Mouse (Mus musculus): Measurements from ENCODE around the gene Ush1g.
A peak's percentile ranks its signal among the peaks of the same experiment; 100 is the strongest.

The Ush1g gene

DNA sequence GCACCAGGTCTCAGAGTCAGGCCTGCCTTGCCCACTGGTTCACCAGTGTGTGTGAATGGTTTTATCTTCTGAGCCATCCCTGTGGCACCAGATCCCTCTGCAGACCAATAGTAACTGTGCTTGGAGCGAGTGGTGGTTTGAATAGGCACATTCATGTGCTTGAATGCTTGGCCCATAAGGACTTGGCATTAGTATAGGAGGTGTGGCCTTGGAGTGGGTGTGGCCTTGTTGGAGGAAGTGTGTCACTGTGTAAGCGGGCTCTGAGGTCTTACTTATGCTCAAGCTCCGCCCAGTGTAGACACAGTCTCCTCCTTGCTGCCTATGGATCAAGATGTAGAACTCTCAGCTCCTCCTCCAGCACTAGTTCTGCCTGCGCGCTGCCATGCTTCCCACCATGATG lies 34.5 kb downstream of the Ush1g start:
- peak; percentile 33 for DNase-seq

DNA sequence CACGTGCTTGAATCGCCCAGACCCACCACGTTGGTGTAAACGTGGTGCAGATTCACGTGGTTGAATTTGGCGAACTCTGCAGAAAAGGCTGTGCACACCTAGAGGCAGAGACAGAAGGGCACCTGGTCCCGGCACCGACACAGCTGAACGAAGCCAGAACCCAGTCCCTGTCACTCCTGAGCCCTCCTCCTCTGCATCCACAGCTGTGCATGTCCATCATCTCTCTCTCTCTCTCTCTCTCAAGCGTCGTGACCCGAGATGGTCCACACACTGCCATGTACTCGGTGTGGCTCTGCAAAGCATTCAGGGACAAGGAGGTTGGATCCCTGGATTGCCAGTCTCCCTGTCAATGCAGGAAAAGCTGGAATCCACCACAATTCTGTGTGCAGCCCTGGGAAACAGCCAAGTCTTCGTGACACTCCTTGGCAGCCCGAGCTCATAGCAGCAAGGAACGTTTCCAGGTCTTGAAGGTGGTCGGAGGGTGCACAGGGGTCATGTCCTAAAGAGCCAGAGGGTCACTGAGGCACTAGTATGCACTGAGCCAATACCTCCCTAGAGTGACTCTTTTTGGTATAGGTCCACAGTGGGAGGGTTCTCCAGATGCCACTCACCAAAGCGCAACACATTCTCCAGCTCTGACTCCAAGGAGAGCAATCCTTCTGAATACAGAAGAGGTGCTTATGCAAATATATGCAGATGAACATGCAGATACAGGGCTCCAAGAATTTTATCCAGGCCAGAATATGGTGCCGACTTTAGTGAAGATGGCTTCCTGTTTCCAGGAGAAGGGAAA lies 35.4 kb downstream of the Ush1g start:
- DNase-seq, result no peak

DNA sequence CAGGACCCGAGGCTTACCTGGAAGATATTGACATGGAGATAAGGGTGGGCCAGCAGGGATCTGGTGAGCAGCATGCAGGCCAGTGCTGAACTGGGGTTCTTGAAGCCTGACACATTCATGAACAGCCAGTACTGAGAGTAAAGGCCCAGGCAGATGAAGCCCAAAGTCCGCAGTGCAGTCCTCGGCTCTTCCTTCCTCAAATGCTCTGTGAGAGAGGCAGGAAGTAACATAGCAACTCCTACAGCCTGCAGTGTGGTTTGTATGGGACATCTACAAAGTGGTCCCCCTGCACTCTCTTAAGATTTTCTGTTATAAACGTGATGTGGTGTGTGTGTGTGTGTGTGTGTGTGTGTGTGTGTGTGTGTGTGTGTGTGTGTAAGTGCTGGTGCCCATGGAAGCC lies 36.6 kb downstream of the Ush1g start:
- no peak for DNase-seq

DNA sequence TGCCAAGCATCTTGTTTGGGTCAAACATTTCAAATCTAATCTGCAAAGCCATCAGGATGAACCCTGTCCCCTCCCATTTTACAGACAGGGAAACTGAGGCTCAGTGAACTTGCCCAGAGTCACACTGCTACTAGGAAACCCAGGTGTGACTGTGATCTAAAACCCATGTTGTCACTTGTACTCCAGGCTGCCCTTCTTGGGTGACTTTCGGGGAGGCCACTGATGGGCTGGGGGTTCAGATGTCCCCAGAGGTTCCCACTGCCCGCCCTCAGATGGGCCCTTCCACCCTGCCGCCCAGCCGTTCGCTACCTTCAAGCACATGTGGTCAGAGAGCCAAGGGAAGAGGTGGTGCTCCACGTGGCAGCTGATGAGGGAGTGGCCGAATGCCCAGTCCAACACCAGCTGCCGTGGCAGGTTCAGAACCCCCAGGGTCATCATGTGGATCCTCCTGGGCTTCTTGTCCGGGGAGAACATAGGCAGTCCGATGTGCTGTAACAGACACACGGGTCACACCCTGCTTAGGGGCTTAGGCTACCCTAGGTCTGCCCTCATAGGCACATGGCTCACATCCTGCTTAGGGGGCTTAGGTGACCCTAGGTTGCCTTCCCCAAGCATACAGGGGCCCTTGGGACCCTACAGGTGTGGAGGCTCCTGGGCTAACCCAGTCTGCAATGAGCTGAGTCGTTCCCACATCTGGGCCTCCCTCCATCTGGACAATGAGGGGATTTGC lies 37.8 kb downstream of the Ush1g start:
- DNase-seq, result no peak

DNA sequence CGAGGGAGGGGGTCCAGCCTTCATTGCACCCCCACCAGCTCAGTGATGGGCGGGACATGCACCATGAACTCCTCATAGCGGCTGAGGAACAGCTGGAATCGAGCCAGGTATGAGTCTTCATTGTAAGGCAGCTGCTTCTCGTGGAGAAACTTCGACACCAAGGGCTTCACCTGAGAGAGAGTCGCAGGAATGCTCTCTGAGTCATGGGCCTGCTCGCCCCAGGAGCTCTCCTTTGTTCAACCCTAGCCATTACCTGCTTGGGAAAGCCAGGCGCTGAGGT lies 38.4 kb downstream of the Ush1g start:
- DNase-seq, result no peak

DNA sequence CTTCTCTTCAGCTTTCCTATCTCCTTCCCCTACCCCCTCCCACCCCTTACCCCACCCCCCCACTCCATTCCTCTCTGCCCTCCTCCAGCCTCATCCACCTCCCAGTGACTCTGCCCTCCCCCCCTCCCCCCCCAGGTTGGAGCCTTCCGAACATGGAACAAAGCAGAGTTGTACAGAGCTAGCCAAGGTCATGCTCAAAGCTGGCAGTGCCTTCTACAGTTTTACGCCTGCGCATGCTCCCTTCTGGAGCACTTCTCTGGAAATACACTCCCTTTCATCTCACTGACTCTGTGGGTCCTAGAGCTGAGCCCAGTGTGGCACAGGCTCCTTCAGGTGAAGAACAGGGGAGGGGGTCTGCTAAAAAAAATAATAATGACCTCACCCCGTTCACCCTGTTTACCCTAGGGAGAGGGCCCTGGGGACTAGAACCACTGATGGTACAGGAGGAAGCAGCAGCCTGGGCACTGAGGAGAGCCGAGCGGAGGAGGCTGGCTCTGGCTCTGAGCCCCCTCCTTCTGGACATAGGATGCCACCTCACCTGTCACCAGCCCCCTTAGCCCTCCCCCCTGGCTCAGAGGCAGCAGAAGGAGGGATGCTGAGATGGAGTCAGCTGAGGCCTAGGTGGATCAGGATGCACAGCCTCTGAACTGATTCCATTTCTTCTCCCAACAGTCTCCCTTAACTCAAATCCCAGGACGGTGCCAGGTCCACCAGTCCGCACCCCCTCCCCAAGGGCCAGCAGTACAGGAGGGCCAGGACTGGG lies 38.9 kb downstream of the Ush1g start:
- no peak for DNase-seq

DNA sequence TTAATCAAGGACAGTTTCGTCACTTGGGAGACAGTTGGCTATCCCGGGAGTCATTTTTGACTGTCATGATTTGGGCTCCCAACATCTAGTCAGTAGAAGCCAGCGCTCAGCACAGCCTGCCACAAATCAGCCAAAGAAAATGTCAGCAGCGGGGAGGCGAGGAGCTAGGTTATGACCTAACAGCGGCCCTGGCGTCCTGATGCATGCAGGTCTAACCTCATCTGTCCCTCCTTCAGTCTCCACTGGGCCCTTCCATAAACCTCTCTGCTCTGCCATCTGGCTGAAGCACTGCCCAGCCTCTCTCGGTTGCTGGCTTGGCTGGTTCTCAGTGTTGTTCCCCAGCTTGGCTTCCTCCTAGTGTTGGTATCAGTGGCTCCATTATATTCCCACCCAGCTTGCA lies 39.5 kb downstream of the Ush1g start:
- DNase-seq, result no peak

DNA sequence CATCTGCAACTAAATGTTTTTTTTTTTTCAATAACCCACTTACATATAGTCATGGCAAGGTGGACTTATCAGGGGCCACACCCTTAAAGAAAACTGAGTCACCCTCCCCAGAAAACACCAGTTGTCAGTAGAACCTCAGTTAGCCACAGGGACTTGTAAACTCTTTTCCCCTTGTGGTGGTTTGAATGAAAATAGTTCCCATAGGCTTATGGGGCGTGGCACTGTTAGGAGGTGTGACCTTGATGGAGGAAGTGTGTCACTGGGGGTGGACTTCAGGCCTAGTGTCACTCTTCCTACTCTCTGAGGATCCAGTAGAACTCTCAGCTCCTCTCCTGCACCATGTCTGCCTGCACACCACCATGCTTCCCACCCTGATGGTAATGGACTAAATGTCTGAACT lies 42.1 kb downstream of the Ush1g start:
- no peak for DNase-seq

DNA sequence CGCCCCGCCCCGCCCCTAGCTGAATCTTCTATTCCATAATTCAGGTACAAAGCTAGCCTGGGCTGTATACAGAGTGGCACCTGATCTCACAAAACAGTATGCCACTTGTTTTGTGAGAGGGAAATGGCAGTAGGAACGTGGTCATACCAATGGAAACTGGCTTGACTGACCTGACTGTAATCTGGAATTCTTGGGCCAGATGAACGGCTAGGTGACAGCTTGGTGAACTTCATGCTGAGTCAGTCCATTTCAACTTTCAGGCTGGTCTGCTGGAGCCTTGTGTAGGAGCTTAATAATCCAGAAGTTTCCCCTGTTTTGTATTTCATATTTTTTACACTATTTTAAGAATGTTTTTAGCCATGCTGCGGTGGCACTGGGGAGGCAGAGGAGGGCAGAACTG lies 43.7 kb downstream of the Ush1g start:
- no peak for DNase-seq

DNA sequence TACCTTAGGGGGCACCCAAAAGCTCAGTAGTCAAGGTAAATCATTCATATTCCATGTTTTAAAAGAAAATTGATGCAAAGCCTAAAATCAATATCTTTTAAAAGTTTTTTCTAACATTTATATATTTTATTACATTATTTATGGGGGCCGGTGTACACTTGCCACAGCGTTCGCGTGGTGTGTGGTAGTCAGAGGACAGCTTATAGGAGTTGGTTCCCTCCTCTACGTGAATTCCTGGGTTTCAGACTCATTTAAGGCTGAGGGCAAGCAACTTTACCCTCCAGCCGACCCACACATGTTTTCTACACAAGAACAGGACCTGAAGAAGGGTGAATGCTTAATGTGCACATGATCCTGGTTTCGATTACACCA lies 44.3 kb downstream of the Ush1g start:
- no peak for DNase-seq

DNA sequence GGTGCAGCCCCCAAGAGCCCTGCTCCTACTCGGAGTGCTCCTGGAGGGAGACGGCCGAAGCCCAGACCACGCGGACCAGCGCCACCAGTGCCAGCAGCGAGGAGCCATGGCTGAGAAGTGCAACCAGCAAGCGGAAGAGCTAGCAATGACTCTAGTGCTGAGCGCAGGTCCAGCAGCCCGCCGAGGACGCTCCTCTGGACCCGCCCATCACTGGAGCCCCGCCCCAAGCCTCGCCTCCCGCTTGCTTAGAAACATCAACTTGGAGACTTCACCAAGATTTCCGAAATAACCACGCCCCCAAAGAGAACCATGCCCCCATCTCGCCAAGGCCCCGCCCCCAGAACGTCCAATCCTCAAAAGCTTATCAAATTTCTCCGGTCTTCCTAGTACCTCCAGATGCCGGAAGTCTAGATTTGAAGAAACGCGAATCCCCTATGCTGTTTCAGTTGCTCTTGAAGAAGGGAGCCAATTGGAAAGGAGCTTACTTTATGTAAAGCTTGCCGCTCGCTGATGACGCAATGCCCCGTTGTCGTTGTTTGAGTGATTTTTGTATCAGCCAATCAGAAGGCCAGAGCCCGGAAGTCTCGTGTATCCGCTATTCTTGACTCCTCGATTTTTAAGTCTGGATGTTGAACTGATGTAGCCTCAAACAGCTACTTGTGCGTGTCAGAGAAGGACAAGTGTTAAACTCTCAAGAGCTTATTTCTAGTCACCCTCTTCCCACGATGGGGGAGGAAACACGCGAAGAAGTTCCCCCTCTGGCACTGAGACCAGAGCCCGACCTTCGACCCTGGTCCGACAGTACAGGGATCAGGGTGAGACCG lies 44.8 kb downstream of the Ush1g start, which contains the start of gene Fdxr:
Fdxr (minus strand) TSS at position 271 of the 824 bp plus-strand sequence.
- DNase-seq, result peak; percentile 99

DNA sequence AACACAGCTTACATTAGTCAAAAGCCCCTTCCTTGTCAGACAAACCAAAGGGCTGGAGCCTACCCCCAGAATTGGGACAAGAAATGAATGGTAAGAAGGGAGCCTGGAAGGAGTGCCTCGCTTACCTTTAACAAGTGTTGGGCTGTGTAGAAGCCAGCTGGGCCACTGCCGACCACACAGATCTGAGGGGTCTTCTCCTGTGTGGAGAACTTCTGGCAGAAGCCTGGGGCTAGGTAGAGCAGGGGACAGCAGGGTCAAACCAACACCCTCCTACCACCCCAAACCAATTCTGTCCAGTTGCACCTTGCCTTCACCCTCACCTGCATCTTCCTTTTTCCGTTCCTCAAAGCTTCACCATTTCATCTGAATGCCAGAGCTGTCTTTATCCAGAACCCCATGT lies 45.9 kb downstream of the Ush1g start:
- DNase-seq, result no peak

DNA sequence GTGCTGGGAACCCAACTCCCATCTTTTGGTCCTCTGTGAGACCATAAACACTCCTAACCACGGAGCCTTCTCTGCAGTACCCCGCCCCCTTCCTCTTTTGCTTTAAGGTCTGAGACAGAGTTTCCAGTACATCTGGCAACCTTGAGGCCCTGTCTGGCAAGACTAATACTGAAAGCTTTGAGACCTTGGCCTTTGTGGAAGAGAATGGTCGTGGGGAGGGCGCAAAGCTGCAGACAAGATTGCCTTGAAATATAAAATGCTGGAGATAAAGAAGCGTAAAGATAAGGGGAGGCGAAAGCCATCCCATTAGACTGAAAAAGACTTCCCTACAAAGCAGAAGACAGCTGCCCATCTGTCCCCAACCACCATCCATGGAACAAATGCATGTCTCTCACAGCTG lies 46.3 kb downstream of the Ush1g start:
- no peak for DNase-seq

DNA sequence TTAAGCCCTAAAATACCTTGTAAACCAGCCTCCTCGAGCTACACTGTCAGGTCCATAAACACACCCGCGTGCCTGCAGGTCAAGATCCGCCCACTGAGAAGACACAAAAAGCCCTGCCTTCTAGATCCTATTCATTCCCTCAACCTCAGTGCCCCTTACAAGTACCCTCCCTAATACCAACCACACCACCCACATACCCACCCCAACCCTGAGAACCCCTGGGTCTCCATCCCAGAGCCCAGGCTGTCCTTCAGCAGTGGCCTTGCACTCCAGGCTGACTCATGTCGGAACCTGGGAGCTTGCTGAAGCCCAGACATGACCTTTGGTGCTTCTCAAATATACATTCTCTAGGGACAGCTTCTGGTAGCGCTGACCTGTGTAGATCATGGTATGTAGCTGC lies 47.1 kb downstream of the Ush1g start:
- DNase-seq, result no peak

DNA sequence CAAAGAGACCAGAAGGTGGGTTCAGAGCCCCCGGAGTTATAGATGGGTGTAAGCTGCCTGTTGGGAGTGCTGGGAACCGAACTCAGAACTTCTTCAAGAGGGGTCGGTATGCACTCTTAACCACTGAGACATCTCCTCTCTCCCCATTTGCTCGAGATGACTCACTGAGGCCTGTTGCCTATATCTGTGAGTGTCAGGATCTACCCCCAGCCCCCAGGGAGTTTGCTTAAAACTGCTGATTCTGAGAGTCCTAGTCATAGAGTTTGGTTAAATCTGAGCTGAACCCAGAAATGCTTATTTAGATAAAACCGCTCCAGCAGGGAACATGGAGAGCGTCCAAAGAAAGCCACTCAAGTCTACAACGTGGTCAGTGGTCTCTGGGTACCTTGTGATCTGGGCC lies 47.7 kb downstream of the Ush1g start:
- no peak for DNase-seq

DNA sequence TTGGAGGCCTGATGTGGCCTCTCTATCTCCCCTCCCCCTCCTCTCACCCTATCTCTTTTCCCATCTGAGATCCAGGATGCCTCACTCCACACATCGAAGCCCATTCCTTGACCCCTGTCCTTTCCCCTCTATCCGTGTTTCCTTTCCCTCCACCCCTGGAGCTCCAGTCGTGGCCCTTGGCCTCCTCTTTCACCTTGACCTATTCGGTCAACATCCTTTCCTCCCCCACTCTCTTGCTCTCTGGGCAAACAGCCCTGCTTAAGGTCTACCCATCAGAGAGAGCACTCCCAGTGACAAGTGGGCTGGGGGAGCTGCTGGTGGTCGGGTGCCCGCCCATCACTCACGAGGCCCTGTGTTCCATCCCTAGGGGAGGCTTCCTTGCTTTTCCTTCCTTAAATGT lies 48.1 kb downstream of the Ush1g start:
- no peak for DNase-seq

DNA sequence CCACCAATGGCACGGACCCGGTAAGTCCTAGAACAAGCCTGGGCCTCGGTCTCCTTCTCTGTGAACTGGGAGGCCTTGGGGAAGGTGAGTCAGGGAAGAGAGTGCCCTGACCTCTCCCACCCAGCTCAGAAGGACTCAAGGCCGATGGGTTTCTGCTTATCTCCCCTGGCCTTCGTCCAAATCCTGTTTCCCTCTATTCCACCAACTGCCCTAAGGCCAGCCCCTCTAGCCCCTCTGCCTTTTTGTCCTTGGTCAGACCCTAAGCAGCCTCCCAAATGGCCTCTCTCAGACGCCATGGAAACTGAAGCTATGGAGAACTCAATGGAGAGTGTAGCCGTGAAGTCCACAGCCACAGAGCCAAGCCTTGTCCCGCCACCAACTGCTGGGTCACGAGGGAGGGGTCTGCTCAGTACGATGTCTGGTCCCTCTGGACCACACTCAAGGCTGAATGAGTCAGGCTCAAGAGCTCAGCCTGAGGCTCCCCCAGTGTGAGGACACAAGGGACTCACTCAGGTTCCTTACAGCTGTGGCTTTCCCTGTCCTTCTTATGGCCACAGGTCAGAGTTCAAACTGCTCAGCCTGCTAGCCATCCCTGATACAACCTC lies 48.8 kb downstream of the Ush1g start:
- no peak for DNase-seq

DNA sequence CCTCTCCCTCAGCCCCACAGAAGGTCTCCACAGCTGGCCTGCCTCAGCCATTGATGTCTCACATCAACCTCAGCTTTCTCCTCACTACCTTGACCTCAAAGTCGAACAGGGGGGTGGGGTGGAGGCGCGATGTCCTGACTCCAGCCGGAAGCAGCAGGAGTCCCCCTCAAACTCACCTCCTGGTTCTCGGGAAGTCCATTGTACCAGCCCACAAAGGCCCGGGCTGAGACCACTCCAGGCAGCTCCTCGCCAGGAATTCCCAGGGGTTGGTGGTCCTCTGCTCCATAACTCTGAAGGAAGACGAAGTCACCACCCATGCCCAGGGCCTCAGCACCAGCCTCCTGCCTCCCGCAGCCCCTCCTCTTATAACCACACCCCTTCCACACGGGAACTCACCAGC lies 50.4 kb downstream of the Ush1g start:
- DNase-seq, result no peak

DNA sequence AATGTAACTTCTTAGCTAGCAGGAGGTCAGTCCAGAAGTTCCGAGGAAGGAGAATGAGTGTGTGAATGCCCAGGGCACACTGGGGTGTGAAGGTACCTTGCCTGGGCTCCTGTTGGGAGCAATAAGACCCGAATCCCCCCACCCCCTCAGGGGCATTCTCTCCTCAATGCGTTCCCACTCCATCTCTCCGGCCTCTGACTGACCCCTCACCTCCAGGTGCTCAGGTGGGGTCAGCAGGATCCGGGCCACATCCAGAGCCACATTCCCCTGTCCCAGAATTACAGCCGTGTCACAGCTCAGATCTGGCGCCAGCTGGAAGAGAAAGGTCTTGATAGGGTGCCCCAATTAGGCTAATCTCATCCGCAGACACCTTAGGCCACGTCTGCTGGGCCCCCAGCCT lies 50.8 kb downstream of the Ush1g start:
- DNase-seq, result no peak

DNA sequence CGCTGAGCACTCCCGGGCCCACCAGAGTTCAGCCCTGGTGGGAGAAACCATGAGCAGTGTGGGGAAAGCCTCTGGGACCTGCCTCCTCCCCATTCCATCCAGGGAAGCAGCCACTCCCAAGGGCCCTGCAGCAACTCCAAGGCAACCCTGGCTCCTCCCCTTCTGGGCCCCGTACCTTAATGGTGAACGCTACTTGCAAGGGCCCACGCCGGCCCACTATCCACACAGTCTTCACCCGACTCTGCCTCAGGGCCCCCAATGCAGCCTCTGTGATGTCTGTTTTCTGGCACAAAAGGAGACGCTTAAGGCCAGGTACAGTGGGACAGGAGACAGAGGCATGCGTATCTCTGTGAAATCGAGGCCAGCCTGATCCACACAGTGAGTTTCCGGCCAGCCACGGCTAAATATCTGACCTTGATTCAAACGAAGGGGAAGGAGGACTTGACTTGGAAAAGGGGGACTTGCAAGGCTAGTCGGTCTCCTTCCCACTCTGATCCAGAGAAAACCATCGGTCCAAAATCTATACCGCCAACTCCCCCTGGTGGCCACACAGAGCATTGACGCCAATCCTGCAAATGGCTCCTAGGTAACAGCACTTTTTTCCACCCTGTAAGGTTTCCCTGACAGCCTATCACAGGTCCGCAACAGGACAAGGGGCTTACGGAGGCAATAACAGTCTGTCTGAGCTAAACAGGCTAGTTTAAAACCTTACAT lies 51.5 kb downstream of the Ush1g start:
- peak; percentile 85 for DNase-seq

DNA sequence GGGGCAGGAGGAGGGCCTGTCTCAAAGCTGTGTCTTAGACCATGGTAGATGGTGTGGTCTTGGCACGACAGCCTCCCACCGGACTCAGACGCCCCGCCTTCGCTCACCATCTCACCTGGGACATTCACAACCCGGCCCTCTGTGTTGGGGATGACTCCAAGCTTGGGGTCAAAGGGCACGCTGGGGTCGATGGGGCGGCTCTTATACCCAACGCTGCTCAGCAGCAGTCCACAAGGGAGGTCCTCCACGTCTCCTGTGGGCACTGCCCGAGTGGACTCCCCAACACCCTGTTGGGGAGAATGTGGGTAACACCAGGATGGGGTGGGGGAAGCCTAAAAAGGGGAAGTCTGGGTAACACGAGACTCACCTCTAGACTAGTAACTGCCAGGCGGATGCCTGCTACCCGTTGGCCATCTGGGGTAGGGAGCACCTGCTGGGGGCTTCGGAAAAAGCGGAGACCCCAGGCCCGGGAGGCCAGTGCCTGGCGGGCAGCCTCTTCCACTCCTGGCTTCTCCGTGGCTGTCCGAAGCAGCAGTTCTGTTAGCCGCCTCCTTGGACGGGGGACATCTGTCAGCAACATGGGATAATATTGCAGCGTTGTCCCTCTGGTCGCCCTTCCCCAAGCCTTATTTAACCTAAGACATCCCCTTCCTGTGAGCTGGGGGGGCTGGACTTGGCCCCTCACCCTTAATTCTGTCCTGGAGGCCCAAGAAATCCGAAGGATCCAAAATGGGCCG lies 52.3 kb downstream of the Ush1g start:
- DNase-seq, result no peak

Data from lung, postnatal 36 days (tissue).